Mouse (Mus musculus) kidney, embryonic 15.5 days (tissue): ENCODE results near the gene Gm11007. TPM values are rescaled to one million over a fixed set of nuclear protein-coding genes. Genes with fewer than 3 reads are reported as not detected.
"Not testable (repeated sequence)": the region's sequence is repeated elsewhere in the genome, so short reads cannot be mapped to it uniquely, and the experiment has no call there.

ENCODE experiments used
- ATAC-seq: fragments of 200-750 bp; cut with Nextera tagmentation; replicated peaks from 2 replicates; pipeline ENCODE4 v1.8.0; 2017; ENCODE audit warnings: moderate TSS enrichment; ENCODE audit not compliant: low FRiP score
- H3K27ac ChIP-seq: fragments of 300-500 bp; sonication (generic); 2 replicates; pipeline ENCODE4 v1.5.1; 2015; ENCODE audit warnings: mild to moderate bottlenecking, inconsistent platforms
- H3K27me3 ChIP-seq: fragments of 300-500 bp; sonication (generic); 2 replicates; pipeline ENCODE4 v1.6.1; 2015; ENCODE audit warnings: inconsistent platforms
- H3K36me3 ChIP-seq: fragments of 300-500 bp; sonication (generic); 2 replicates; pipeline ENCODE4 v1.6.1; 2015; ENCODE audit warnings: inconsistent platforms
- H3K4me1 ChIP-seq: fragments of 300-500 bp; sonication (generic); 2 replicates; pipeline ENCODE4 v1.6.1; 2015; ENCODE audit warnings: inconsistent platforms
- H3K4me2 ChIP-seq: fragments of 300-500 bp; sonication (generic); 2 replicates; pipeline ENCODE4 v1.6.1; 2015; ENCODE audit warnings: moderate library complexity, mild to moderate bottlenecking, inconsistent platforms
- H3K4me3 ChIP-seq: fragments of 300-500 bp; sonication (generic); replicated peaks from 2 replicates; pipeline ENCODE4 v1.5.1; 2015; ENCODE audit warnings: mild to moderate bottlenecking, inconsistent platforms
- H3K9ac ChIP-seq: fragments of 300-500 bp; sonication (generic); 2 replicates; pipeline ENCODE4 v1.6.1; 2015; ENCODE audit warnings: mild to moderate bottlenecking, inconsistent platforms
- H3K9me3 ChIP-seq: fragments of 300-500 bp; sonication (generic); replicated peaks from 2 replicates; pipeline ENCODE4 v1.6.1; 2016; ENCODE audit warnings: inconsistent platforms
- WGBS: fragments of 180-500 bp; shearing (Covaris S2); methylation state at CpG from one replicate; pipeline ENCODE4 v1.1.7; 2015; ENCODE audit warnings: mixed read lengths; 5-methylcytosine and 5-hydroxymethylcytosine counted together
- polyA plus RNA-seq: library from polyadenylated mRNA; unstranded; fragments of >200 nt; fragmentation: Nextera tagmentation; extraction: Ambion mirVana; gene quantifications from 2 replicates; pipeline ENCODE4 v1.2.1, GENCODE M21; 2015

Gm11007 gene
- not detected in 2 replicates for polyA plus RNA-seq

DNA sequence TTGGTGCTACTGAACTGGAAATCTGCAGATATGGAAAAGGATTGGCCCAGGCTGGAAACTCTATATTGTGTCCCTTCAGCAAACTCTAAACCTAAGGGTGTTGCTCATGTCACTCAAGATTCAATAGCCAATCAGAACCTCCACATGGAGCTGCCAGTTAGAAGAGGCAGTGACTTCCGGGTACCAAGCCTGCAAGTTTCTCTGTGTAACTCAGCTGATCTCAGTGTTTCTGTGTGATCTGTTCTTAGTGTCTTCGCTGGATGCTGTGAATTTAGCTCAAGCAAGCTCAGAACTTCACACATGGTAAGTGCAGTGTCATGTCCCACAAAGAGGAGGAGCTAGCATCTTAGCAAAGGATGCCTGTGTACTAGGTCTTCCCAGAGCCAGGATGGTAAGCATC lies at the start of gene Gm11007:
TSS of gene Gm11007 (plus strand) at position 301 of the 400 bp plus-strand sequence.
- no CpG with 5 or more reads among the region's 2 CpGs for WGBS
- not testable (repeated sequence) for ATAC-seq, H3K9me3 ChIP-seq, H3K27ac ChIP-seq, H3K36me3 ChIP-seq, H3K4me1 ChIP-seq, H3K4me3 ChIP-seq, H3K9ac ChIP-seq, H3K4me2 ChIP-seq, H3K27me3 ChIP-seq

Other genes with a start within 250 kb of the Gm11007 start
- 8.4 and 9.4 TPM in 2 replicates for gene Gm4724, start 208.2 kb upstream of the Gm11007 start, polyA plus RNA-seq
- 5.3 and 6.9 TPM in 2 replicates for gene Zfp965, start 174.0 kb upstream of the Gm11007 start, polyA plus RNA-seq
- gene Zfp969, start 59.7 kb downstream of the Gm11007 start, polyA plus RNA-seq = 19.4 and 24.7 TPM in 2 replicates
- gene Gm2007, start 97.6 kb downstream of the Gm11007 start, polyA plus RNA-seq = not detected in 2 replicates
- gene Gm14288, start 157.1 kb downstream of the Gm11007 start, polyA plus RNA-seq = 3.1 and 5.5 TPM in 2 replicates
- gene Gm6710, start 225.2 kb downstream of the Gm11007 start, polyA plus RNA-seq = 21.5 and 23.8 TPM in 2 replicates